Mouse (Mus musculus) lung, embryonic 15.5 days (tissue): ENCODE data around the gene Rhbdl1. TPM values are rescaled to one million over a fixed set of nuclear protein-coding genes. Genes with fewer than 3 reads are reported as not detected.

ENCODE experiments used
- ATAC-seq: fragments of 200-750 bp; cut with Nextera tagmentation; 2 replicates; pipeline ENCODE4 v1.8.0; 2017; ENCODE audit warnings: moderate number of reproducible peaks, borderline replicate concordance; ENCODE audit not compliant: low FRiP score, low TSS enrichment; ENCODE audit errors: extremely low read depth
- H3K27ac ChIP-seq: fragments of 300-500 bp; sonication (generic); 2 replicates; pipeline ENCODE4 v1.5.1; 2015; ENCODE audit warnings: moderate library complexity, mild to moderate bottlenecking, inconsistent platforms
- H3K27me3 ChIP-seq: fragments of 300-500 bp; sonication (generic); 2 replicates; pipeline ENCODE4 v1.6.1; 2015; ENCODE audit warnings: inconsistent platforms
- H3K36me3 ChIP-seq: fragments of 300-500 bp; sonication (generic); 2 replicates; pipeline ENCODE4 v1.6.1; 2015; ENCODE audit warnings: inconsistent platforms
- H3K4me1 ChIP-seq: fragments of 300-500 bp; sonication (generic); 2 replicates; pipeline ENCODE4 v1.6.1; 2015; ENCODE audit warnings: inconsistent platforms
- H3K4me2 ChIP-seq: fragments of 300-500 bp; sonication (generic); 2 replicates; pipeline ENCODE4 v1.6.1; 2015; ENCODE audit warnings: inconsistent platforms, mild to moderate bottlenecking, moderate library complexity
- H3K4me3 ChIP-seq: fragments of 300-500 bp; sonication (generic); 2 replicates; pipeline ENCODE4 v1.5.1; 2015; ENCODE audit warnings: mild to moderate bottlenecking, inconsistent platforms
- H3K9ac ChIP-seq: fragments of 300-500 bp; sonication (generic); 2 replicates; pipeline ENCODE4 v1.6.1; 2015; ENCODE audit warnings: inconsistent platforms
- H3K9me3 ChIP-seq: fragments of 300-500 bp; sonication (generic); 2 replicates; pipeline ENCODE4 v1.6.1; 2016; ENCODE audit warnings: inconsistent platforms
- WGBS: fragments of 180-500 bp; shearing (Covaris S2); methylation state at CpG from one replicate; pipeline ENCODE4 v1.1.7; 2015; 5-methylcytosine and 5-hydroxymethylcytosine counted together
- microRNA-seq: library from miRNA; unstranded; fragments of <30 nt; microRNA quantifications from one replicate; pipeline ENCODE4, GENCODE M21; 2016
- polyA plus RNA-seq: library from polyadenylated mRNA; unstranded; fragments of >200 nt; fragmentation: Nextera tagmentation; extraction: Ambion mirVana; gene quantifications from 2 replicates; pipeline ENCODE4 v1.2.1, GENCODE M21; 2015

The Rhbdl1 gene
- polyA plus RNA-seq, 1 experiment from 2014 or later = 1.2 TPM

DNA sequence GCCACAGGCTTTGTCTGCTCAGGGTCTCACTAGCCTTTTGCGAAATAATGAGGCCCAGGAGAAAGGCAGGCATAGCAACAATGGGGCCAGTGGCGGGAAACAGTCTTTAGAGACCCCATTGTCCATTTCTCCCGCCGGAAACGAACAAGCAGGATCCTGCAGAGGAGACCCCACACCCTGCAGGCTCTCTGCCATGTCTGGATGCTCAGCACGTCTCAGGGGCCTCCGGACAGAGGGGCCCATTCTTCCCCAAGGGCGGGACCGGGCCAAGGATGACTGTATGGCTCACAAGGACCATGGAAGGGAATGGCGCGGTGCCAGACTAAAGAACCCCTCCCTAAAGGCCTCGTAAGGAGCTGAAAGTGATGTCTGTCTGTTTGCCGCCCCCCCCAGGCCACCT lies 42.9 kb downstream of the Rhbdl1 start:
- peaks cover 8% of the 10 kb centered on the region for H3K36me3 ChIP-seq
- H3K27ac ChIP-seq = peak overlapping the region; percentile 99; the same call in 1 of the 2 replicates
- H3K4me2 ChIP-seq = no peak overlapping the region
- no peaks in the 10 kb centered on the region for H3K27me3 ChIP-seq
- no peaks in the 10 kb centered on the region for H3K9me3 ChIP-seq
- no peak overlapping the region for H3K9ac ChIP-seq
- 59% methylated on average over 13 of the region's 13 CpGs for WGBS
- peaks cover 58% of the 10 kb centered on the region for H3K4me1 ChIP-seq
- H3K4me3 ChIP-seq = no peak overlapping the region
- ATAC-seq = no peak

DNA sequence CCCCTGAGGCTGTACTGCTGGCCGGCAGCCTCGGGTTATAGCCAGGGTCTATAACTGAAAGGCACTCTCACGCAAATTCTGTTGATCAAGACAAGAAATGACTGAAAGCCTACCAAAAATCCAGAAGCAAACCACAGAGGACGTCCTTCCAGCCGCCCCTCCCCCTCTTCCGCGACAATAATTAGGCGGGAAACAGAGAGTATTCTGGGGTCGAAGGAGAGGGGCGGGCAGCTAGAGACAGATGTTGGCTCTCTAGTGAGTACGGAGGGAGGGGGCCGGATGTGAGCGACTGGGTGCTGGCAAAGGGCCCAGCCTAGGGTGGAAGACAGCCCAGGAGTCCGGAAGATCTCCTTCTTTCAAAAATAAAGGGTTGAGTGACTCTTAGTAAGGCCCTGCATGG lies 44.5 kb downstream of the Rhbdl1 start, which contains the start of gene Fam173a:
TSS of gene Fam173a (minus strand) at position 287 of the 400 bp plus-strand sequence.
- Histone ChIP-seq H3K36me3 (peaks cover 20% of the 10 kb centered on the region), H3K4me1 (peaks cover 57% of the 10 kb centered on the region)
- ATAC-seq = peak; percentile 82

DNA sequence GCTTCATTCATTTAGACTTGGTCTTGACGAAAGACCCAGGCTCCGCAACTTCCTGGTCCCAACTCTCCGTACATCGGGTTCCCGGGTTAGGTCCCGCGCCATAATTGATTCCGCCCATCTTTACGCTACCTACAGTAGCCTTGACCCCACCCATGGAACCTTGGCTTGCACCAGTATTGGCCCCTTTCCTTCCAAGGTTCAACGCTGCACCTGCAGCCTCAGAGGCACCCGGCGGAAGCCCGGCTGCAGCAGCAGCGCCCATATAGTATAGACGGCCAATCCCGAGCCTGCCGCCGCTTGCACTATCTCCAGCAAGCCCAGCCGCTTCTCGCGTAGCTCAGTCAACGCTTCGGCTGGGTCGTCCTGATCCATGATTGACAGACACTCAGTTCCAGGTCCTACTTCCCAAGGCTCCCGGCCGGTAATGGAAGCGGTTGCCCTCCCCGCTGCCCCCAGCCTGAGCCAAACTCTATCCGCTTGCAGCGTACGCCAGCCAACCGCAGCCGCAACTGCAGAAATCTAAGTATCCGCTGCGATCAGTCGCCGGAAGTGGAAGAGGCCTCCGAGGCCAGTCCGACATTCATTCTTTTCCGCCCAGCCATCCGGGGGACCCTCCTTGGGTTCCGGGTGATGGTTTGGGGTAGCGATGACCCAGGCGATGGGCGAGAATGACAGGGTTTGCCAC lies 45.1 kb downstream of the Rhbdl1 start:
- Histone ChIP-seq H3K4me1 (peaks cover 50% of the 10 kb centered on the region), H3K27me3 (no peaks in the 10 kb centered on the region), H3K4me3 (peak overlapping the region; percentile 88), H3K27ac (peak overlapping the region; percentile 99), H3K9me3 (no peaks in the 10 kb centered on the region), H3K4me2 (peak overlapping the region; percentile 87), H3K9ac (peak overlapping the region; percentile 82), H3K36me3 (peaks cover 20% of the 10 kb centered on the region)
- peak; percentile 66; the same call in 1 of the 2 replicates for ATAC-seq
- WGBS = under 1% methylated on average over 45 of the region's 45 CpGs

More for the DNA sequence above, 44.5 kb downstream of the Rhbdl1 start, which contains the start of gene Fam173a:
- Histone ChIP-seq H3K4me3 (peak within 1 kb of the TSS; percentile 88), H3K9me3 (no peaks in the 10 kb centered on the region), H3K27ac (peak within 1 kb of the TSS; percentile 99), H3K9ac (peak within 1 kb of the TSS; percentile 82), H3K4me2 (peak within 1 kb of the TSS; percentile 87), H3K27me3 (no peaks in the 10 kb centered on the region)
- WGBS = 2% methylated on average over 14 of the region's 14 CpGs

DNA sequence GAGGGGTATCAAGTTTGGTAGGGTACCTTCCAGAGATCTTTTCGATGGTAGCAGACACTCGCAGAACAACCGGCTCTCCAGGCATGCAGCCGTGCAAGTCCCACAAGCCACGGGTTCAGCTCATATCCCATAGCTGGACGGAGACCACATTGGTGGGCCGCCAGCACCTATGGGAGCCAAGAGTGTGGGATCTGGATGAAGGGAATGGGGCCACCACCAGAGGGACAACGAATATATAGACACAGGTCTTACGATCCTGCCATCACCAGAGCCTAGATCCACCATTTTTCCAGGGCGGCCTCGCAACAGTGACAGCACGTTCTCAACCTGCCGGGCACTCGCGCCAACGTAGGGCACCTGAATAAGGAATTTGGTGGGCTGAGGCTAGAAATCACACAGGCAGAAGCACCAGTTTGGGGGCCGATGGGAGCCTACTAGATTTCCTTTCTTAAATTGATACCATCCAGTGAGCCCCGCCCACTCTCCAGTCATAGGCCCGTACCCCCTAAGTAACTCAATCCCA lies 45.7 kb downstream of the Rhbdl1 start:
- Histone ChIP-seq H3K9ac (peak overlapping the region; percentile 82), H3K4me1 (peaks cover 49% of the 10 kb centered on the region), H3K9me3 (no peaks in the 10 kb centered on the region), H3K4me3 (peak overlapping the region; percentile 88), H3K36me3 (peaks cover 20% of the 10 kb centered on the region), H3K27ac (peak overlapping the region; percentile 99), H3K4me2 (peak overlapping the region; percentile 87), H3K27me3 (no peaks in the 10 kb centered on the region)
- peak; percentile 16; the same call in 1 of the 2 replicates for ATAC-seq
- 22% methylated on average over 19 of the region's 19 CpGs for WGBS

DNA sequence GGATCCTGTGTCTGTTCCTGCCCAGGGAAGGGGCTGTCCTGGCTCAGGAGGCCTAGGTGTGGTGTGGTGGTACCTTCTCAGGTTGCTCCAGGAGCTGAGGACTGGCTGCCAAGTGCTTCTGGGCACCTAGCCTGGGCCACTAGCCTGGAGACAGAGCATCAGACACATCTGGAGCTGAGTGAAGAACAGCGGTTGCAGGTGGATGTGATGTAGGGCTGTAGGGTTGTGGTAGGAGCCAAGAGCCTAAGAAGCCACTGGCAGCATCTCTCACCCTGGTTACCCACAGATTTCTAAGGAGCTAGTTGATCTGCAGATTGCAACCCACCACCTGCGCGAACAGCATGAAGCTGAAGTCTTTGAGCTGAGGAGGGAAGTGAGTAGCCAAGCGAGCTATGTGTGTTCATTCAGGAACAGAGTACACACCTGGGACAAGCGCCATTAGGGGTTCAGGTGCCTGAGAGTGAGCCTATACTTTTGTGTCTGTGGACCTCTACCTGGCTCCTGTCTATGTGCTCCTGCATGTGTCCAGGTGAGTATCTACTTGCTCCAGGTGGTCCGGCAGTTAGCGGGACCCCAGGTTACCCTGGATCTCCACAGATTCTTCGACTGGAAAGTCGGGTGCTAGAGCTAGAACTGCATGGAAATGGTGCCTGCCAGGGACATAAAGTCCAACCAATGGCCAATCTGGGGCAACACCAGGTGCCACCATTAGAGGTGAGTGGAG lies 50.2 kb downstream of the Rhbdl1 start:
- H3K9me3 ChIP-seq = no peaks in the 10 kb centered on the region
- H3K4me2 ChIP-seq = no peak overlapping the region
- H3K27me3 ChIP-seq = no peaks in the 10 kb centered on the region
- H3K4me1 ChIP-seq = peaks cover 34% of the 10 kb centered on the region
- H3K4me3 ChIP-seq = no peak overlapping the region
- peaks cover 34% of the 10 kb centered on the region for H3K36me3 ChIP-seq
- no peak overlapping the region for H3K27ac ChIP-seq
- WGBS = 88% methylated on average over 9 of the region's 9 CpGs
- H3K9ac ChIP-seq = no peak overlapping the region
- no peak for ATAC-seq

DNA sequence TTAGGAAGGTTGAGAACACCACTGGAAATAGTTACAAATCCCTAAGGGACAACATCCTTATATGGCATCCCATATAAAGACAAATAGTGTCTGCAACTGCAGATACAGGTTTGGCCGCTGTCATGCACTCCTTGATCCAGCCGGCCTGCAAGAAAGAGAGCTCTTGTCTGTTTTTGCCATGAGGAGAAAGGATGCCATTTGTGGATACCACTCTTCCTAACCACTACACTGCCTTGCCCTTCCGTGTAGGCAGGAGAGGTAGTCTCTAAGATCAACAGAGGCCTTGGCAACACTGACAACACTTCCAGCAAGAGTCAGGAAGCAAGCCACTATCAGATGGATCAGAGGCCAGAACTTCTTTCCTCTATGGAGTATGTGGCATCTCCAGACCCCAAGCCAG lies 50.8 kb downstream of the Rhbdl1 start, which contains the start of gene Ccdc78:
TSS of gene Ccdc78 (plus strand) at position 301 of the 400 bp plus-strand sequence.
- WGBS = 78% methylated on average over 3 of the region's 3 CpGs
- peak within 1 kb of the TSS; percentile 80 for H3K4me2 ChIP-seq
- H3K9me3 ChIP-seq = no peaks in the 10 kb centered on the region
- no peaks in the 10 kb centered on the region for H3K27me3 ChIP-seq
- H3K9ac ChIP-seq = peak within 1 kb of the TSS; percentile 73
- ATAC-seq = no peak
- peak within 1 kb of the TSS; percentile 78 for H3K4me3 ChIP-seq
- peak within 1 kb of the TSS; percentile 91 for H3K27ac ChIP-seq
- H3K4me1 ChIP-seq = peaks cover 30% of the 10 kb centered on the region
- peaks cover 41% of the 10 kb centered on the region for H3K36me3 ChIP-seq

DNA sequence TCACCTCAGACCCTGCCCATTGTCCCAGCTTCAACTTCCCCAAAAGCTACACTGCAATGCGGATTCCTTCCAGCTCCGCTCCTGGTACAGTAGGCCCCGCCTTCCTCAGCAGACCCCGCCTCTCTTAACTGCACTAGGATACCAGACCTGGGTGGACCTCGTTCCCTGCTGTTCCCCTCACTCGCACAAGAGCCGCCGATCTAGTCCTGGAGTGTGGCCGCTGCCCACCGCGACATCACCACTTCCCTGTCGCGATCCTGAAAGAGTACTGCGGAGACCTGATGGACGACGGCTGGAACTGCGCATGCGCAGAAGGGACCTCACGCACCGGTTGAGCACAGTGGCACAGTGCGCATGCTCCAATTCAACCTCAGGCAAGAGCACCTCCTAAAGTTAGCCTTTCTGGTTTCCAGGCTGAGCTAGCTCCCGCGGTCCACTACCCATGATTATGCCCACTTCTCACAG lies 51.8 kb downstream of the Rhbdl1 start, which contains the start of gene Haghl:
TSS of gene Haghl (minus strand) at position 393 of the 465 bp plus-strand sequence.
- H3K27me3 ChIP-seq = no peaks in the 10 kb centered on the region
- H3K4me2 ChIP-seq = peak within 1 kb of the TSS; percentile 80
- peaks cover 44% of the 10 kb centered on the region for H3K36me3 ChIP-seq
- peak; percentile 84 for ATAC-seq
- peak within 1 kb of the TSS; percentile 91 for H3K27ac ChIP-seq
- no peaks in the 10 kb centered on the region for H3K9me3 ChIP-seq
- H3K4me3 ChIP-seq = peak within 1 kb of the TSS; percentile 78
- WGBS = under 1% methylated on average over 23 of the region's 23 CpGs
- H3K9ac ChIP-seq = peak within 1 kb of the TSS; percentile 73
- peaks cover 22% of the 10 kb centered on the region for H3K4me1 ChIP-seq

Small RNAs within 50 kb of the gene (microRNA-seq; reads per million reads assigned to microRNA genes)
- gene Mir3082 = 1.1 reads per million

Other genes with a start within 250 kb of the Rhbdl1 start
- 2.3 and 3.0 TPM in 2 replicates for gene Gng13, start 120.1 kb downstream of the Rhbdl1 start, polyA plus RNA-seq
- gene Chtf18, start 109.9 kb downstream of the Rhbdl1 start, polyA plus RNA-seq = 36.7 and 42.0 TPM in 2 replicates
- 24.5 and 24.7 TPM in 2 replicates for gene Rpusd1, start 109.6 kb downstream of the Rhbdl1 start, polyA plus RNA-seq
- 0.44 and 0.71 TPM in 2 replicates for gene Mslnl, start 101.3 kb downstream of the Rhbdl1 start, polyA plus RNA-seq
- gene Msln, start 82.9 kb downstream of the Rhbdl1 start, polyA plus RNA-seq = 15.8 and 24.2 TPM in 2 replicates
- gene Narfl, start 63.5 kb downstream of the Rhbdl1 start, polyA plus RNA-seq = 25.8 and 30.2 TPM in 2 replicates
- gene Haghl, start 51.6 kb downstream of the Rhbdl1 start, polyA plus RNA-seq = 58.3 and 59.9 TPM in 2 replicates
- gene Ccdc78, start 50.7 kb downstream of the Rhbdl1 start, polyA plus RNA-seq = 0.70 and 0.76 TPM in 2 replicates
- gene Fam173a, start 44.4 kb downstream of the Rhbdl1 start, polyA plus RNA-seq = 105 and 109 TPM in 2 replicates
- gene AC134908.4, start 41.6 kb downstream of the Rhbdl1 start, polyA plus RNA-seq = 0.49 TPM in 1 of 2 replicates, not detected in the other
- 56.9 and 59.8 TPM in 2 replicates for gene Metrn, start 40.2 kb downstream of the Rhbdl1 start, polyA plus RNA-seq
- 0.88 and 1.6 TPM in 2 replicates for gene Fbxl16, start 28.2 kb downstream of the Rhbdl1 start, polyA plus RNA-seq
- gene Wdr24, start 13.7 kb downstream of the Rhbdl1 start, polyA plus RNA-seq = 25.2 and 26.5 TPM in 2 replicates
- gene Jmjd8, start 8.4 kb downstream of the Rhbdl1 start, polyA plus RNA-seq = 50.7 and 51.5 TPM in 2 replicates
- 349 and 363 TPM in 2 replicates for gene Stub1, start 3.9 kb downstream of the Rhbdl1 start, polyA plus RNA-seq
- gene Gm20683, start 4.5 kb upstream of the Rhbdl1 start, polyA plus RNA-seq = 2.2 and 2.5 TPM in 2 replicates
- gene Rhot2, start 7.6 kb upstream of the Rhbdl1 start, polyA plus RNA-seq = 20.1 and 20.6 TPM in 2 replicates
- 32.2 and 32.8 TPM in 2 replicates for gene Wdr90, start 24.2 kb upstream of the Rhbdl1 start, polyA plus RNA-seq
- gene Mcrip2, start 31.5 kb upstream of the Rhbdl1 start, polyA plus RNA-seq = 18.1 and 21.7 TPM in 2 replicates
- 51.4 and 53.5 TPM in 2 replicates for gene Mettl26, start 37.8 kb upstream of the Rhbdl1 start, polyA plus RNA-seq
- 0.35 and 0.40 TPM in 2 replicates for gene Wfikkn1, start 43.6 kb upstream of the Rhbdl1 start, polyA plus RNA-seq
- gene Rab40c, start 82.4 kb upstream of the Rhbdl1 start, polyA plus RNA-seq = 25.6 and 27.4 TPM in 2 replicates
- gene Pigq, start 107.6 kb upstream of the Rhbdl1 start, polyA plus RNA-seq = 62.7 and 65.0 TPM in 2 replicates
- gene Nhlrc4, start 107.7 kb upstream of the Rhbdl1 start, polyA plus RNA-seq = 0.51 TPM in 1 of 2 replicates, not detected in the other
- gene A930017K11Rik, start 115.3 kb upstream of the Rhbdl1 start, polyA plus RNA-seq = 0.09 TPM in 1 of 2 replicates, not detected in the other
- gene Capn15, start 148.5 kb upstream of the Rhbdl1 start, polyA plus RNA-seq = 20.8 and 21.9 TPM in 2 replicates
- gene Rab11fip3, start 232.3 kb upstream of the Rhbdl1 start, polyA plus RNA-seq = 12.3 and 13.5 TPM in 2 replicates